Mouse (Mus musculus): Measurements from ENCODE around the gene F8a. TPM values are rescaled to one million over a fixed set of nuclear protein-coding genes. Genes with fewer than 3 reads are reported as not detected.

F8a gene
- 17.5 and 22.4 TPM in 2 replicates for polyA plus RNA-seq (2015; fragmentation: Nextera tagmentation; extraction: Ambion mirVana)

DNA sequence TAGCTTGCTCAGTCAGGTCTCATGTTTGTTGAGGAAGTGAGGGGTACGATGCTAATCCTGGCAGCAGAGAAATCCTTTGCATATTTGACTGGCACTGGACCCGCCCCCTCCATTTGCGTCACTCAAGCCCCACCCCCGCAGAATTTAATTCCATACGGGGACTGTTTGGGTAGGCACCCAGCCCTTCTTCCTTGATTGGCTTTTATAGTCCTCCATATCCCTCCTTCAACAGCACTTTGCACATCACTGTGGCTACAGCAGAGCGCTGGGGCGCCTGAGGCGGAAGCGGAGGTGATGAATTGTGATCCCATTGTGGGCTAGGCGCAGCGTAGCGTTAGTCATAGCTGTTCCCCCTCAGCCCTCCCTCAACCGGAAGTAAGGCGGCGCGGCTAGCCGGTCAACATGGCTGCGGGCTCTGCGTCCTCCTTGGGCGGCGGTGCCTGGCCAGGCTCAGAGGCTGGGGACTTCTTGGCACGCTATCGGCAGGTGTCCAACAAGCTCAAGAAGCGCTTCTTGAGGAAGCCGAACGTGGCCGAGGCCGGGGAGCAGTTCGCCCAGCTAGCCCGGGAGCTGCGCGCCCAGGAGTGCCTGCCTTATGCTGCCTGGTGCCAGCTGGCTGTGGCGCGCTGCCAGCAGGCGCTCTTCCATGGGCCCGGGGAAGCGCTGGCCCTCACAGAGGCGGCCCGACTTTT, at the start of gene F8a:
Gene F8a, plus strand, starts transcription at position 378 of the 692 bp plus-strand sequence.

DNA sequence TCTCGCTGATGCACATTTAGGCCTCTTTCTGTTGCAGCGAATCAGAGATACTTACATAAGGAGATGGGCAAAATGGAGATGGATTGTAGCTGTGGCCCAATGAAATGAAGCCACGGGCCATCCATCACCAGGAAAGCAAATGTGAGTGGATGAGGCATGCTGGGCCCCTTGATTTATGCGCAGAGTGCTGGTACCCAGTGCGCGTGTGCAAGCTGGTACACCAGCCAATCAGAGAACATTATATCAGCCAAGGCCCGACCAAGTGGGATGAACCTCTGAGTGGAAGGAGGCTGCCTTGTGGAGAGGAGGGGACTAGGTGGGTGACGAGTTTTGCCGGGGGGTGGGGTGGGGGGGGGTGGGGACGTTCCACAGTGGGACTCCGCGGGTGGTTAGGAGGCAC, 36.2 kb upstream of the F8a start, which contains the start of gene Xlr3b:
Gene Xlr3b, plus strand, starts transcription at position 274 of the 400 bp plus-strand sequence.

DNA sequence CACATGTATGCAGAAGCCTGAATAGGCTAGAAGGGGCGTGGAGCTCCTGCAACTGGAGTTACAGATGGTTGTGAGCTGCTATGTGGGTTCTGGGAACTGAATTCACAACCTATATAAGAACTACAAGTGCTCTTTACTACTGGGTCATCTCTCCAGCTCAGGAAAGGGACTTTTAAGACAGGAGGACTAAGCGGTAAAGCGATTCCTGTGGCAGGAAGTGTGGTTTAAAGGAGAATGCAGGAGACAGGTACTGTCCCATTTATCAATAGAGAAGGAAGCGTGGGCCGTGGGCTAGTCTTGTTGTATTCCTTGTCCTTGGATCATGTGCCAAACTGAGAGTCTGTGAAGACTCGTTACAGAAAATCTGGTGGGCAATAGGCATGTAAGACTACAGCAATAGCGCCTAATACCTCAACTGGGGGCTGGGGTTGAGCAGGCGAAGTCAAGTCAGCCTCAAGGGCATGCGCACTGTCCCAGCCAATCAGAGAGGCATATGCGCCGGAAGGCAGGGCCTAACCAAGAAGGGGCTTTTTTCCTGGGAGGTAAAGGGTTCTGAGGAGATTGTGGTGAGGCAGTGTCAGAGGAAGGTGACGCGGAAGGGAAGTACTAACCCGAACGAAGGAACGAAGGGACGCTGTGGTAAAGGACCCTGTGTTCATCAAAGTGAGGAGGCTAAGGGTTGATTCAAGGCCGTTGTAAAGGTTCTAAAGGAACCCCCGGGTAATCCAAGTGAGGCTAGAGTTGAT, 14.1 kb upstream of the F8a start, which contains the start of gene Xlr4b:
Gene Xlr4b, plus strand, starts transcription at position 515 of the 746 bp plus-strand sequence.

DNA sequence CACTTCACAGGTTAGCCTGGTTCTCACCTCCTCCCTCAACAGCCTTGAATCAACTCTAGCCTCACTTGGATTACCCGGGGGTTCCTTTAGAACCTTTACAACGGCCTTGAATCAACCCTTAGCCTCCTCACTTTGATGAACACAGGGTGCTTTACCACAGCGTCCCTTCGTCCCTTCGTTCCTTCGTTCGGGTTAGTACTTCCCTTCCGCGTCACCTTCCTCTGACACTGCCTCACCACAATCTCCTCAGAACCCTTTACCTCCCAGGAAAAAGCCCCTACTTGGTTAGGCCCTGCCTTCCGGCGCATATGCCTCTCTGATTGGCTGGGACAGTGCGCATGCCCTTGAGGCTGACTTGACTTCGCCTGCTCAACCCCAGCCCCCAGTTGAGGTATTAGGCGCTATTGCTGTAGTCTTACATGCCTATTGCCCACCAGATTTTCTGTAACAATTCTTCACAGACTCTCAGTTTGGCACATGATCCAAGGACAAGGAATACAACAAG, 14.8 kb downstream of the F8a start, which contains the start of gene Xlr4c:
Gene Xlr4c, minus strand, starts transcription at position 310 of the 505 bp plus-strand sequence.

DNA sequence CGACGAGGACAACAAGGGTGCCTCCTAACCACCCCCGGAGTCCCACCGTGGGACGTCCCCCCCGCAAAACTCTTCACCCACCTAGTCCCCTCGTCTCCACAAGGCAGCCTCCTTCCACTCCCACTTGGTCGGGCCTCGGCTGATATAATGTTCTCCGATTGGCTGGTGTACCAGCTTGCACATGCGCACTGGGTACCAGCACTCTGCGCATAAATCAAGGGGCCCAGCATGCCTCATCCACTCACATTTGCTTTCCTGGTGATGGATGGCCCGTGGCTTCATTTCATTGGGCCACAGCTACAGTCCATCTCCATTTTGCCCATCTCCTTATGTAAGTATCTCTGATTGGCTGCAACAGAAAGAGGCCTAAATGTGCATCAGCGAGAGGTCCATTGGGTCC, 37.2 kb downstream of the F8a start, which contains the start of gene Xlr3c:
Gene Xlr3c, minus strand, starts transcription at position 121 of the 400 bp plus-strand sequence.

Other genes with a start within 250 kb of the F8a start
- gene Zfp185, start 241.0 kb upstream of the F8a start, polyA plus RNA-seq (2015; fragmentation: Nextera tagmentation; extraction: Ambion mirVana): 5.5 and 6.3 TPM in 2 replicates
- 0.05 TPM in 1 of 2 replicates, not detected in the other for gene Pnma5, start 191.2 kb upstream of the F8a start, polyA plus RNA-seq (2015; fragmentation: Nextera tagmentation; extraction: Ambion mirVana)
- gene Pnma3, start 163.5 kb upstream of the F8a start, polyA plus RNA-seq (2015; fragmentation: Nextera tagmentation; extraction: Ambion mirVana): 0.46 and 0.48 TPM in 2 replicates
- 1.5 and 1.6 TPM in 2 replicates for gene Xlr4a, start 145.8 kb upstream of the F8a start, polyA plus RNA-seq (2015; fragmentation: Nextera tagmentation; extraction: Ambion mirVana)
- 1.9 and 3.3 TPM in 2 replicates for gene Xlr3a, start 131.2 kb upstream of the F8a start, polyA plus RNA-seq (2015; fragmentation: Nextera tagmentation; extraction: Ambion mirVana)
- gene Gm14685, start 111.2 kb upstream of the F8a start, polyA plus RNA-seq (2015; fragmentation: Nextera tagmentation; extraction: Ambion mirVana): 0.06 and 0.09 TPM in 2 replicates
- not detected in 2 replicates for gene Xlr5b, start 79.5 kb upstream of the F8a start, polyA plus RNA-seq (2015; fragmentation: Nextera tagmentation; extraction: Ambion mirVana)
- not detected in 2 replicates for gene DXBay18, start 78.8 kb upstream of the F8a start, polyA plus RNA-seq (2015; fragmentation: Nextera tagmentation; extraction: Ambion mirVana)
- not detected in 2 replicates for gene Spin2d, start 51.3 kb upstream of the F8a start, polyA plus RNA-seq (2015; fragmentation: Nextera tagmentation; extraction: Ambion mirVana)
- gene Xlr3b, start 36.1 kb upstream of the F8a start, polyA plus RNA-seq (2015; fragmentation: Nextera tagmentation; extraction: Ambion mirVana): 3.0 and 18.5 TPM in 2 replicates
- 0.62 and 9.2 TPM in 2 replicates for gene Xlr4b, start 14.0 kb upstream of the F8a start, polyA plus RNA-seq (2015; fragmentation: Nextera tagmentation; extraction: Ambion mirVana)
- gene Xlr4c, start 14.8 kb downstream of the F8a start, polyA plus RNA-seq (2015; fragmentation: Nextera tagmentation; extraction: Ambion mirVana): 0.14 TPM in 1 of 2 replicates, not detected in the other
- not detected in 2 replicates for gene Xlr3c, start 37.1 kb downstream of the F8a start, polyA plus RNA-seq (2015; fragmentation: Nextera tagmentation; extraction: Ambion mirVana)
- gene Xlr5a, start 64.7 kb downstream of the F8a start, polyA plus RNA-seq (2015; fragmentation: Nextera tagmentation; extraction: Ambion mirVana): 0.19 TPM in 1 of 2 replicates, not detected in the other
- gene Xlr5c, start 64.7 kb downstream of the F8a start, polyA plus RNA-seq (2015; fragmentation: Nextera tagmentation; extraction: Ambion mirVana): not detected in 2 replicates
- not detected in 2 replicates for gene Gm45015, start 108.5 kb downstream of the F8a start, polyA plus RNA-seq (2015; fragmentation: Nextera tagmentation; extraction: Ambion mirVana)
- gene Zfp275, start 114.3 kb downstream of the F8a start, polyA plus RNA-seq (2015; fragmentation: Nextera tagmentation; extraction: Ambion mirVana): 4.1 and 4.5 TPM in 2 replicates
- gene Gm18336, start 170.4 kb downstream of the F8a start, polyA plus RNA-seq (2015; fragmentation: Nextera tagmentation; extraction: Ambion mirVana): not detected in 2 replicates
- 0.12 and 0.17 TPM in 2 replicates for gene Zfp92, start 182.8 kb downstream of the F8a start, polyA plus RNA-seq (2015; fragmentation: Nextera tagmentation; extraction: Ambion mirVana)
- gene Trex2, start 207.1 kb downstream of the F8a start, polyA plus RNA-seq (2015; fragmentation: Nextera tagmentation; extraction: Ambion mirVana): 0.82 TPM in 1 of 2 replicates, not detected in the other
- gene Haus7, start 230.8 kb downstream of the F8a start, polyA plus RNA-seq (2015; fragmentation: Nextera tagmentation; extraction: Ambion mirVana): 62.6 and 76.6 TPM in 2 replicates